Mouse (Mus musculus) heart, embryonic 14.5 days (tissue): ENCODE measurements around the gene Casz1. TPM values are rescaled to one million over a fixed set of nuclear protein-coding genes. Genes with fewer than 3 reads are reported as not detected.

Experiments
- ATAC-seq: fragments of 200-750 bp; cut with Nextera tagmentation; 2 replicates; pipeline ENCODE4 v1.8.0; 2017; ENCODE audit warnings: low read depth, moderate TSS enrichment; ENCODE audit not compliant: insufficient number of reproducible peaks, insufficient read depth, low FRiP score
- H3K27ac ChIP-seq, 2 experiments: fragments of 200-500 bp in 1 of 2; fragments of 300-500 bp in 1 of 2; sonication (generic) in 1 of 2; replicated peaks in 1 of 2; 2 replicates each; pipeline ENCODE4 v1.5.1; 2012 to 2014; ENCODE audit warnings: low read depth in 2 of 2, low read length in 2 of 2, control low read depth in 1 of 2, mild to moderate bottlenecking in 1 of 2, mixed read lengths in 1 of 2; ENCODE audit not compliant: control insufficient read depth in 1 of 2, insufficient read depth in 1 of 2
- H3K27me3 ChIP-seq: fragments of 300-500 bp; sonication (generic); 2 replicates; pipeline ENCODE4 v1.6.1; 2014; ENCODE audit warnings: mild to moderate bottlenecking, low read length, control low read depth; ENCODE audit not compliant: control insufficient read depth, insufficient read depth
- H3K36me3 ChIP-seq: fragments of 300-500 bp; sonication (generic); 2 replicates; pipeline ENCODE4 v1.6.1; 2014; ENCODE audit warnings: mild to moderate bottlenecking, control low read depth, low read length, mixed read lengths; ENCODE audit not compliant: control insufficient read depth, insufficient read depth
- H3K4me1 ChIP-seq, 2 experiments: fragments of 200-500 bp in 1 of 2; fragments of 300-500 bp in 1 of 2; sonication (generic) in 1 of 2; 2 replicates each; pipeline ENCODE4 v1.6.1; 2012 to 2014; ENCODE audit warnings: low read length in 2 of 2, control low read depth in 1 of 2, mixed read lengths in 1 of 2; ENCODE audit not compliant: control insufficient read depth in 2 of 2, insufficient read depth in 2 of 2
- H3K4me2 ChIP-seq: fragments of 300-500 bp; sonication (generic); 2 replicates; pipeline ENCODE4 v1.6.1; 2014; ENCODE audit warnings: mild to moderate bottlenecking, low read length
- H3K4me3 ChIP-seq, 2 experiments: fragments of 200-500 bp in 1 of 2; fragments of 300-500 bp in 1 of 2; sonication (generic) in 1 of 2; 2 replicates each; pipeline ENCODE4 v1.5.1; 2012 to 2014; ENCODE audit warnings: low read length in 2 of 2, mild to moderate bottlenecking in 2 of 2, control low read depth in 1 of 2, low read depth in 1 of 2, moderate library complexity in 1 of 2; ENCODE audit not compliant: control insufficient read depth in 1 of 2, insufficient read depth in 1 of 2
- H3K9ac ChIP-seq: fragments of 300-500 bp; sonication (generic); 2 replicates; pipeline ENCODE4 v1.6.1; 2014; ENCODE audit warnings: mild to moderate bottlenecking, low read length
- H3K9me3 ChIP-seq: fragments of 300-500 bp; sonication (generic); 2 replicates; pipeline ENCODE4 v1.6.1; 2016; ENCODE audit warnings: low read length, control low read depth; ENCODE audit not compliant: control insufficient read depth
- WGBS: fragments of 180-500 bp; shearing (Covaris S2); extraction: QIAGEN DNeasy Blood & Tissue Kit; methylation state at CpG from one replicate; pipeline ENCODE4 v1.1.7; 2014; 5-methylcytosine and 5-hydroxymethylcytosine counted together
- polyA plus RNA-seq: library from polyadenylated mRNA; unstranded; fragments of >200 nt; fragmentation: Nextera tagmentation; extraction: Ambion mirVana; gene quantifications from 2 replicates; pipeline ENCODE4 v1.2.1, GENCODE M21; 2014

The Casz1 gene
- polyA plus RNA-seq, 1 experiment from 2014 or later = 24.6 TPM

DNA sequence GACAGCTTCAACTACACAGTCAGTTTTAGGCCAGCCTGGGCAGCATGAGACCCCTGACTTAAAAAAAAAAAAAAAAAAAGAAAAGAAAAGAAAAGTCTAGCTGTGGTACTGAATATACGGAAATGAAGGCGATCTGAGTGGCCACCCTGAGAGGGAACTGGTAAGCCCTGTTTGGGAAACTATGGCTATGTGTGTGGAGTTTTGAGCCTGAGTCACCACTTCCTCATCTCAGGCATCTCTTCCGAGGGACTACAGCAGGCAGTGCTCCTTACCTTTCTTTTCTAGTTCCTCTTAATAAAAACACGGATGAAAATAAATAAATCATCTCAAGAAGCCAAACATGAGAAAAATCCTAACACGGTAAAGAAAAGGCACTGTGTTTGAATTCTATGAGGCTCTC lies 197.3 kb downstream of the Casz1 start:
- no peaks in the 10 kb centered on the region for H3K9me3 ChIP-seq
- WGBS = 88% methylated on average over 5 of the region's 5 CpGs

DNA sequence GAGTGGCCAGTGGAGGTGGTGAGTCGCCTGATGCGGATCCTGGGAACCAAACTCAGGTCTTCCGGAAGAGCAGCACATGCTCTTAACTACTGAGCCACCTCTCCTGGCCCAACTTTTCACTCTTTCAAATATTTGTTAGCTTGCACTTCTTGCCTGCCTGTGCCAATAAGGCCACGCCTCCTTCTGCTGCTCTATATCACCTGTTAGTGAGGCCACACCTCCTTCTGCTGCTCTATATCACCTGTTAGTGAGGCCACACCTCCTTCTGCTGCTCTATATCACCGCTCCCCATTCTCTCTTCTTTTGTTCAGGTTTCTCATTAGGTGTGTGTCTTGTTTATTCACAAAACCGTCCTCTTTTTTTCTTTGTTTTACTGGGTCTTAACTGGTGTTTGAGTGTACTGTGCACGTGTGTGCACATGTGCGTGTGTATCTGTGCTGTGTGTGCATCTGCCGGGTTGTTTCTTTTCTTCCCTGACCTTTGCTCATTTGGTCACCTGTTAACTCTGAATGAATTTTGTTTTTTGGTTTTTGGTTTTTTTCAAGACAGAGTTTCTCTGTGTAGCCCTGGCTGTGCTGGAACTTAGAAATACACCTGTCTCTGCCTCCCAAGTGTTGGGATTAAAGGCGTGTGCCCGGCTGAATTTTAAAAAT lies 198.3 kb downstream of the Casz1 start:
- H3K4me2 ChIP-seq = no peak overlapping the region
- no peaks in the 10 kb centered on the region; a peak in 1 of 4 replicates for H3K4me1 ChIP-seq
- no peaks in the 10 kb centered on the region for H3K9me3 ChIP-seq
- no peak overlapping the region for H3K27ac ChIP-seq
- peaks cover 16% of the 10 kb centered on the region for H3K36me3 ChIP-seq
- ATAC-seq = no peak
- 93% methylated on average over 11 of the region's 11 CpGs for WGBS
- no peaks in the 10 kb centered on the region for H3K27me3 ChIP-seq
- H3K4me3 ChIP-seq = no peak overlapping the region
- no peak overlapping the region for H3K9ac ChIP-seq

More for the DNA sequence above, 197.3 kb downstream of the Casz1 start:
- Histone ChIP-seq H3K4me1 (no peaks in the 10 kb centered on the region), H3K4me2 (no peak overlapping the region), H3K9ac (no peak overlapping the region), H3K36me3 (peaks cover 16% of the 10 kb centered on the region), H3K27me3 (no peaks in the 10 kb centered on the region), H3K4me3 (no peak overlapping the region), H3K27ac (no peak overlapping the region)
- ATAC-seq = no peak

Other genes with a start within 250 kb of the Casz1 start
- gene Exosc10, start 246.0 kb upstream of the Casz1 start, polyA plus RNA-seq = 61.2 and 66.6 TPM in 2 replicates
- gene Srm, start 212.9 kb upstream of the Casz1 start, polyA plus RNA-seq = 98.1 and 101 TPM in 2 replicates
- 0.08 TPM in 1 of 2 replicates, not detected in the other for gene Masp2, start 201.9 kb upstream of the Casz1 start, polyA plus RNA-seq
- 80.9 and 87.6 TPM in 2 replicates for gene Tardbp, start 177.4 kb upstream of the Casz1 start, polyA plus RNA-seq
- gene Gm572, start 161.1 kb upstream of the Casz1 start, polyA plus RNA-seq = 0.19 and 0.28 TPM in 2 replicates